Mouse (Mus musculus): ENCODE measurements around the gene Zfp455. TPM values are rescaled to one million over a fixed set of nuclear protein-coding genes. Genes with fewer than 3 reads are reported as not detected.

The Zfp455 gene
- total RNA-seq (2023), result 1 to 10 TPM; 2.3 TPM

DNA sequence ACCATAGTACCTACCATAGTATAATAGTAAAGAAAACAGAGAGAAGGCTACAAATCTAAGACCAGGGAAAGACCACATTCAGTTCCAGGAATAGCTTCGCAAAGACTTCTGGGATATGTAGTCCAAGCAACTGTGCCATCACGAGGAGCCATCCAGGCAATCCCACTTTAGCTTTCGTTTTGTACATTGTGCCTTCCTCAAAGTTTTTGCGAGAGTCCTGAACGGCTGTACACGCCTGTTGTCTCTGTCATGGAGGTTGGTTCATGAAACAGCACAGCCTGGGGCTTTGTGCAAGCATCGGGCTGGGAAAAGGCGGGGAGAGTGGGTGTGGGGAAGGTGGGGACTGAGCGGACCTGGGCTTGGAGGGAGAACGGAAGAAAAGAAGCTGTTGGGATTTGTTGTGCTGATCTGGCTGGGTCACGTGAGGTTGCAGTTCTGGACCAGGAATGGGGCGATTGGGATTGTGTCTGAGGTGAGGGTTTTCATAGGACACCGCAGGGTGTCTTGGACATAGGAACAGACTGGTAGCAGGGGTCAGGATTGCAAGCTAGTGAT is at the start of gene Zfp455:
TSS of gene Zfp455 (plus strand) at position 167 of the 555 bp plus-strand sequence.

DNA sequence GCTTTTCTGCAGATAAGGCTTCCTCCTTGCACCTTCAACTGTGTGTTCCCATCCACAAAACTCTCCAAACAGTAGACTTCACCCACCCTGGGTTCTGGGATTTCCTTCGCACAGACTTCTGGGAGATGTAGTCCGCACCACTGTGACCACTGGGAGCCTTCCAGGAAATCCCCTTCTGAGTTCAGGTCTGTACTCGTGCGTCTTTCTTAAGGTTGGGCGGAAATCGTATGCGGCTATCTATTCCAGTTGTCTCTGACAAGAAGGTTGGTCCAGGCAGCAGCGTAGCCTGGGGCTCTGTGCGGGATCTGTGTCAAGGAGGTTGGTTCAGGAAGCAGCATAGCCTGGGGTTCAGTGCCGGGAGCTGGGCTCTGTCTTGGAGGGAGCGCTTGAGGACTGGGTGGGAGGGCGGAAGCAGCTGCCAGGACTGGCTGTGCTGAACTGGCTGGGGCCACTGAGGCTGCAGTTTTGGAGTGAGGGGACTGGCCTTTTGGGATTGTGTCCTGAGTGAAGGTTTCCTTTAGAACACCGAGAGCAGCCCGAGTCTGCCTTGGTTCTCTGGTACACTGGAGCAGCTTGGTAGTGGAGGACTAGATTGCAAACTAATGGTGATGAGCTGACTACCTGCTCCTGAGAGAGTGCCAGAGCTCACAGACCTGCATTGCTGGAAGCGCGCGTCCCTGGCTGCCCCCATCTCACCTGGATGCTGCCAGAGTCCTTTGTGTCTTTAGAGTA is 21.1 kb upstream of the Zfp455 start, which contains the start of gene Rsl1:
TSS of gene Rsl1 (plus strand) at position 192 of the 732 bp plus-strand sequence.

Other genes with a start within 250 kb of the Zfp455 start
- gene Zfp712, start 133.3 kb upstream of the Zfp455 start, total RNA-seq (2023), result 1 to 10 TPM; 4.6 to 5.8 TPM
- 1 to 10 TPM in 1 of 2 experiments, under 1 TPM in 1; 0.77 to 2.4 TPM for gene Zfp708, start 96.5 kb upstream of the Zfp455 start, total RNA-seq (2023)
- 1 to 10 TPM; 3.9 to 5.8 TPM for gene Gm28557, start 85.9 kb upstream of the Zfp455 start, total RNA-seq (2023)
- gene Rslcan18, start 78.2 kb upstream of the Zfp455 start, total RNA-seq (2023), result under 1 TPM in 1 of 2 experiments, not detected in 1; 0.41 TPM
- 1 to 10 TPM; 4.3 to 5.7 TPM for gene Zfp759, start 72.8 kb upstream of the Zfp455 start, total RNA-seq (2023)
- gene Rsl1, start 21.3 kb upstream of the Zfp455 start, total RNA-seq (2023), result 1 to 10 TPM; 7.0 to 9.9 TPM
- 1 to 10 TPM; 2.8 to 5.4 TPM for gene Zfp458, start 84.0 kb downstream of the Zfp455 start, total RNA-seq (2023)
- gene Zfp457, start 112.0 kb downstream of the Zfp455 start, total RNA-seq (2023), result 1 to 10 TPM; 2.9 to 5.3 TPM
- 10 to 100 TPM; 16.4 to 18.8 TPM for gene Zfp595, start 138.1 kb downstream of the Zfp455 start, total RNA-seq (2023)
- gene Gm28044, start 166.0 kb downstream of the Zfp455 start, total RNA-seq (2023), result 1 to 10 TPM; 4.1 to 6.4 TPM
- gene Zfp953, start 166.1 kb downstream of the Zfp455 start, total RNA-seq (2023), result 10 to 100 TPM in 1 of 2 experiments, 1 to 10 TPM in 1; 8.2 to 10.7 TPM
- gene Gm28041, start 181.2 kb downstream of the Zfp455 start, total RNA-seq (2023), result 1 to 10 TPM in 1 of 2 experiments, not detected in 1; 2.4 TPM
- gene Zfp456, start 181.3 kb downstream of the Zfp455 start, total RNA-seq (2023), result 10 to 100 TPM in 1 of 2 experiments, 1 to 10 TPM in 1; 7.7 to 12.5 TPM
- 10 to 100 TPM; 10.1 to 12.5 TPM for gene Zfp429, start 205.3 kb downstream of the Zfp455 start, total RNA-seq (2023)
- 1 to 10 TPM; 3.1 to 3.3 TPM for gene Zfp459, start 226.9 kb downstream of the Zfp455 start, total RNA-seq (2023)

All from T-cell, adult 66 days (primary cell).